Mouse (Mus musculus) embryonic facial prominence, embryonic 10.5 days (tissue): ENCODE measurements around the gene Pigw. TPM values are rescaled to one million over a fixed set of nuclear protein-coding genes. Genes with fewer than 3 reads are reported as not detected.
"Not testable (repeated sequence)": the region's sequence is repeated elsewhere in the genome, so short reads cannot be mapped to it uniquely, and the experiment has no call there.

Experiments used
- DNase-seq: peaks from one replicate; pipeline ENCODE4 v3.0.0-alpha.2; 2017; ENCODE audit warnings: low spot score
- H3K27ac ChIP-seq: fragments of 300-500 bp; sonication (generic); replicated peaks from 2 replicates; pipeline ENCODE4 v1.5.1; 2016; ENCODE audit warnings: mild to moderate bottlenecking
- H3K27me3 ChIP-seq: fragments of 300-500 bp; sonication (generic); replicated peaks from 2 replicates; pipeline ENCODE4 v1.6.1; 2016; ENCODE audit warnings: low read depth, mild to moderate bottlenecking; ENCODE audit not compliant: poor library complexity, severe bottlenecking
- H3K36me3 ChIP-seq: fragments of 300-500 bp; sonication (generic); replicated peaks from 2 replicates; pipeline ENCODE4 v1.6.1; 2016; ENCODE audit warnings: mild to moderate bottlenecking, moderate library complexity
- H3K4me1 ChIP-seq: fragments of 300-500 bp; sonication (generic); 2 replicates; pipeline ENCODE4 v1.6.1; 2016
- H3K4me3 ChIP-seq: fragments of 300-500 bp; sonication (generic); 2 replicates; pipeline ENCODE4 v1.5.1; 2016; ENCODE audit warnings: mild to moderate bottlenecking, moderate library complexity
- H3K9me3 ChIP-seq: fragments of 300-500 bp; sonication (generic); 2 replicates; pipeline ENCODE4 v1.6.1; 2016; ENCODE audit warnings: mild to moderate bottlenecking
- WGBS: fragments of 180-500 bp; shearing (Covaris S2); methylation state at CpG from one replicate; pipeline ENCODE4 v1.1.7; 2016; 5-methylcytosine and 5-hydroxymethylcytosine counted together
- polyA plus RNA-seq: library from polyadenylated mRNA; unstranded; fragments of >200 nt; fragmentation: Nextera tagmentation; extraction: Ambion mirVana; gene quantifications from 2 replicates; pipeline ENCODE4 v1.2.1, GENCODE M21; 2016

Gene Pigw
- polyA plus RNA-seq, 1 experiment from 2014 or later, result 2.8 TPM

DNA sequence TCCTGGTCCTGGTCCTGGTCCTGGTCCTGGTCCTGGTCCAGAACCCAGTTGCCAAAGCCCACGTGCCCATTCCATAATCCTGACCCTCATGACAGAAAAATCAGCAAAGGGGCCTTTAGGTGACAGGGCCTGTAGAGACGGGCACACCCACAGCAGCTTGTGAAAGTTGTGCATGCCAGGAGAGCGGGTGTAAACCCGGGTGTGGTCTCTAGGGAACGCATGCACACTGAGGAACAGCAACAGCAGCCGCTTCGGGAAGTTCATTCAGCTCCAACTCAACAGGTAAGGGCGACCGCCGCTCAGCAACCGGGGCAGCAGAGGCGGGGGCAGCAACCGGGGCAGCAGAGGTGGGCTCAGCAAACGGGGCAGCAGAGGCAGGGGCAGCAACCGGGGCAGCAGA, 13.0 kb upstream of the Pigw start:
- Histone ChIP-seq H3K4me1 (no peaks in the 10 kb centered on the region), H3K27me3 (no peaks in the 10 kb centered on the region), H3K4me3 (no peak overlapping the region), H3K27ac (no peak overlapping the region), H3K36me3 (peaks cover 95% of the 10 kb centered on the region), H3K9me3 (no peaks in the 10 kb centered on the region)
- 90% methylated on average over 15 of the region's 15 CpGs for WGBS
- no peak for DNase-seq

DNA sequence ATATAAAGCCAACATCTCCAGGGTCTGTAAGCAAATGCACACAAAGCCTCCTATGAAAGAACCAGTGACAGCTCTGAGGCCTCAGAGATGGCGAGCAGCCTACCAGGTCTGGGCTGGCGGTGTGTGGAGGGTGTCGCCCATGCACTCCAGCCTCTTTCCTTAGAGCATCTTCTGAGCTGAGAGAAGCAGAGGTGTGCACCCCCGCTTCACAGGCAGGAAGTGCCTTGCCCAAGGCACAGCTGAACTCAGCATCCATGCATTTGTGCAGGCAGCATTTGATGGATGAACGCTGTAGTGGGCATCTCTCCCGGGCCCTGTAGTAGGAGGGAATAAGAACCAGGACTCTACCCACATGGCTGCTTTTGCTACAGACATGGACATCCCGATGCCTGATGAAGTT, 11.6 kb upstream of the Pigw start:
- no peak overlapping the region for H3K27ac ChIP-seq
- H3K4me1 ChIP-seq, result no peaks in the 10 kb centered on the region
- H3K9me3 ChIP-seq, result no peaks in the 10 kb centered on the region
- peaks cover 95% of the 10 kb centered on the region for H3K36me3 ChIP-seq
- 93% methylated on average over 7 of the region's 7 CpGs for WGBS
- no peak for DNase-seq
- no peaks in the 10 kb centered on the region for H3K27me3 ChIP-seq
- H3K4me3 ChIP-seq, result no peak overlapping the region

DNA sequence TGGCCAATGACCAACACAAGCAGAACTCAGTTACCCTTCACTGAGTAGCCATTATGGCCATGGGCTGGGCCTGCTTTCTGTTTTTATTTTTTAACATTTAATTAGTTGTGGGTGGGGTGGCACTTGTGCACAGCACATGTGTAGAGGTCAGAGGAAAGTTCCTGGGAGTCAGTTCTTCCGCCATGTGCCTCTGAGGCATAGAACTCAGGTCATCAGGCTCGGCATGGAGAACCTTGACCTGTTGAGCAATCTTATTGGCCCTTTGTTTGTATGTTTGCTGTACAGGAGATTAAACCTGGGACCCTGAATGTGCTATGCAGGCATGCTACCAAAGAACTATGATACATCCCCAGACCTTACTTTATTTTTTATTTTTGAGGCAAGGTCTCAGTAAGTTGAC, 9.4 kb upstream of the Pigw start:
- H3K4me3 ChIP-seq, result no peak overlapping the region
- H3K27ac ChIP-seq, result no peak overlapping the region
- no peaks in the 10 kb centered on the region for H3K27me3 ChIP-seq
- DNase-seq, result no peak
- 93% methylated on average over 2 of the region's 2 CpGs for WGBS
- H3K4me1 ChIP-seq, result no peaks in the 10 kb centered on the region
- H3K36me3 ChIP-seq, result peaks cover 95% of the 10 kb centered on the region
- no peaks in the 10 kb centered on the region for H3K9me3 ChIP-seq

DNA sequence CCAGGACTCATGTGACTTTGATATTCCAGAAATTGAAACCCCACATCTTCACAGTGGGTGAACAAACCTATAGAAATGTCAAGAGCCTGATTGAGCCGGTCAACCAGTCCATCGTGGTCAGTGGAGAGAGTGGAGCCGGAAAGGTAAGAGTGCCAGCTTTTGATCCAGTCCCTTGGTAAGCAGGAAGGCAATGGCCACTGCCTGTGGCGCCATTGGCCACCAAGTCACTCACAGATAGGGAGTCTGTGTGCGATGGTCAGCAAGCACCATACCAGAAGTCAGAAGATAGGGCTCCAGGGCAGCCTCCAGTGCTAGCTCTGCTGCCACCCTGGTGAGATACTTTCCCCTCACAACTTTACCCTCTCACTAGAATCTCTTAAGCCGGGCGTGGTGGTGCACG, 7.9 kb upstream of the Pigw start:
- no peaks in the 10 kb centered on the region for H3K27me3 ChIP-seq
- WGBS, result 95% methylated on average over 8 of the region's 8 CpGs
- H3K4me3 ChIP-seq, result no peak overlapping the region
- no peak overlapping the region for H3K27ac ChIP-seq
- no peaks in the 10 kb centered on the region for H3K4me1 ChIP-seq
- H3K36me3 ChIP-seq, result peaks cover 97% of the 10 kb centered on the region
- no peaks in the 10 kb centered on the region for H3K9me3 ChIP-seq
- no peak for DNase-seq

DNA sequence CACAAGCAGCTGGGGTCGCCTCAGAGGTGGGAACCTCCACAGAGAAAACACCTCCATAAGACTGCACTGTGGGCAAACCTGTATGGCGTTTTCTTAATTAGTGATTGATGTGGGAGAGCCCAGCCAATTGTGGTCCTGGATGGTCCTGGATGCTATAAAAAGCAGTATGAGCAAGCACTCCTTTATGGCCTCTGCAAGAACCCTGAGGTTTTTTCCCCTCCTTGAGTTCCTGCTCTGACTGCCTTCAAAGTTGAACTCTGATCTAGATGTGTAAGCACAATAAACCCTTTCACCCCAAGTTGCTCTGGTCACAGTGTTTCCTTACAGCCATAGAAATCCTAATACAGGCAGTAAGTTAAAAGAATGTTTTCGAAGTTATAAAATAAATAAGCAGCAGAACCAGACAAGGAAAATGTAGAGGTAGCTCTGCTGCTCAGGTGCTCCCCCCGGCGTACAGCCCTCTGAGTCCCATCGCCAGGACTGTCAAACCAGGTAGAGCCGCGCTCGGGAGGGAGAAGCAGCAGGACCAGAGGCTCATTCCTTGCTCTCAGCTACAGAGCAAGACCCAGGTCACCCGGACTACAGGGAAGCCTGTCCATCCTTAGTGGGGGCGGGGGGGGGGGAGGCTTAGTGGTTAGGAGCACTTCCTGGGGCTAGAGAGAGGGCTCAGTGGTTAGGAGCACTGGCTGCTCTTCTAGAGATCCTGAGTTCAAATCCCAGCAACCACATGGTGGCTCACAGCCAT, 6.9 kb upstream of the Pigw start:
- WGBS, result 86% methylated on average over 11 of the region's 11 CpGs
- H3K27me3 ChIP-seq, result no peaks in the 10 kb centered on the region
- H3K9me3 ChIP-seq, result no peaks in the 10 kb centered on the region
- H3K36me3 ChIP-seq, result peaks cover 97% of the 10 kb centered on the region
- DNase-seq, result no peak
- no peak overlapping the region for H3K4me3 ChIP-seq
- no peak overlapping the region for H3K27ac ChIP-seq
- H3K4me1 ChIP-seq, result peaks cover 4% of the 10 kb centered on the region; the same call in 1 of the 2 replicates

DNA sequence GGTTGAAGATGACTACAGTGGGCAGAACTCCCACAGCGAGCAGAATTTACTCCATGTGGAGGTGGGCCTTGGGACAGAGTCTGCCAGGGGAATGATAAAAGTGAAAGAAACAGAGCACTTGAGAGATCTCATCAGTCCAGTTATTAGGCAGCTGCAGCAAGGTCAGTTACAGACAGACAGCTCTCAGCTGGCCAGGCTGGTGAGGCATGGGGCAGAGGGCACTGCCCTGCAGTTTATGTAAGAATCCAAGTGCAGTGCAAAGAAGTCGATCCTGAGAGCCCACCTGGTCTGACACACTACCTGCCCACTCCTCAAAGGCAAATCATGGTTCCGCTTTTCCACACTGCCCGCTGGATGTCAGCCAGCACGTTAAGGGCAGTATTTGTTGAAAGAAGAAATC, 6.2 kb upstream of the Pigw start:
- H3K27ac ChIP-seq, result no peak overlapping the region
- WGBS, result 91% methylated on average over 5 of the region's 5 CpGs
- no peaks in the 10 kb centered on the region for H3K9me3 ChIP-seq
- H3K4me3 ChIP-seq, result no peak overlapping the region
- DNase-seq, result no peak
- H3K4me1 ChIP-seq, result peaks cover 9% of the 10 kb centered on the region
- no peaks in the 10 kb centered on the region for H3K27me3 ChIP-seq
- peaks cover 91% of the 10 kb centered on the region for H3K36me3 ChIP-seq

DNA sequence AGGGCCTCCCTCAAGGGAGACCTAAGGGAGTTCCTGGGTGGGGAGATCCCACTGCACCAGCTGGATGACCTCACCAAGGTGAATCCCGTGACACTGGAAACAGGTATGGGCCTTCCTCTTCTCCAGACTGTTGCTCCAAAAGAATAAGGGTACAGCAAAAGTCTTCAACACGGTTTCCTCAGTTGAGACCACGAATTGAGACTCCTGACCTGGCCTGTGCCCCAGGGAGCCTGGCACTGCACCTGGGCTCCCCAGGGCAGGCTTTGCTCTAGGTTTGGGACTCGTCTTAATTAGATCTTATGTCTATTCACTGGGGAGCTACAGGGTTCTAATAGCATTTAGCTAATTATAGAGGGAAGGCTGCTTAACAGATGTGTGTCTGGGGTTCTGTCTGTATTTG, 5.2 kb upstream of the Pigw start:
- H3K4me3 ChIP-seq, result no peak overlapping the region
- H3K36me3 ChIP-seq, result peaks cover 84% of the 10 kb centered on the region
- no peaks in the 10 kb centered on the region for H3K27me3 ChIP-seq
- DNase-seq, result no peak
- peaks cover 16% of the 10 kb centered on the region for H3K4me1 ChIP-seq
- H3K9me3 ChIP-seq, result no peaks in the 10 kb centered on the region
- 84% methylated on average over 4 of the region's 4 CpGs for WGBS
- H3K27ac ChIP-seq, result no peak overlapping the region

DNA sequence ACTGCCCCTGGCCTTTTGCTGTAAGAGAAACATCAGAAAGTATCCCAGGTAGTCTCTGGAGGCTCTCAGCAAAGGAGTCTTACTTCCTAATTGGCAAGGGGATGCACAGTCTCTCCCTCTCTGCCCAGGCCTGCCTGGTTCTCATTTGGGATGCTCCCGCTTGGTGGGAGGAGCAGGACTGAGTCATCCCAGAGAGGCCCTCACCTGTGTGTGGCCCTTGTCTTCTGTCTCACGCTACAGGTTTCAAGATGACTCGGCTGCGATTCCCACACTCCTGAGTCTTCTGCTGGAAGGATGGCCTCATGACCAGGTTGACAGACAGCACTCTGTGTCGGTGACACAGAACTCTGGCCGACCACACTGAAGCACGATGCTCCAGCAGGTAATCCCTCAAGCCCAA, 2.3 kb upstream of the Pigw start:
- 93% methylated on average over 7 of the region's 7 CpGs for WGBS
- DNase-seq, result no peak
- Histone ChIP-seq H3K9me3 (no peaks in the 10 kb centered on the region), H3K27ac (no peak overlapping the region), H3K4me3 (no peak overlapping the region), H3K4me1 (peaks cover 27% of the 10 kb centered on the region), H3K36me3 (peaks cover 66% of the 10 kb centered on the region), H3K27me3 (no peaks in the 10 kb centered on the region)

DNA sequence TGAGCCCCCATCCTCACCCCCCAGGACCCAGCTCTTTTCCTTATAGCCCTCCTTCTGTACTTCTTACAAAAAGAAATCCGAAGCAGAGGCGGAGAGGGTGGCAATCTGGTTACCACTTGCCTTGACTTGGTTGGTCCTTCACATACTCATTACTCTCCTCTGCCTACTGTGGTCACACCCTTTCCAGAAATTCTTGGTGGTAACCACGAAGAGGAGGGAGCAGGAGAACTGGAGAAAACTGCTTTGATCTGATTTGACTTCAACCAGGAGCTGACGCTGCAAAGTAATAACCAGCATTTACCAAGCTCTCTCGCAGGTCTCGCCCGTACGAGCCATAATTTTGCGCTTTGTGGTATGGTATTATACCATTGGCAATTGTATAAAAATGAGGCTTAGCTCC, 886 bp upstream of the Pigw start:
- no peaks in the 10 kb centered on the region for H3K27me3 ChIP-seq
- DNase-seq, result no peak
- H3K9me3 ChIP-seq, result no peaks in the 10 kb centered on the region
- peak overlapping the region; percentile 92 for H3K4me3 ChIP-seq
- H3K36me3 ChIP-seq, result peaks cover 63% of the 10 kb centered on the region
- peak overlapping the region; percentile 96 for H3K27ac ChIP-seq
- WGBS, result 62% methylated on average over 9 of the region's 9 CpGs
- peaks cover 27% of the 10 kb centered on the region for H3K4me1 ChIP-seq

DNA sequence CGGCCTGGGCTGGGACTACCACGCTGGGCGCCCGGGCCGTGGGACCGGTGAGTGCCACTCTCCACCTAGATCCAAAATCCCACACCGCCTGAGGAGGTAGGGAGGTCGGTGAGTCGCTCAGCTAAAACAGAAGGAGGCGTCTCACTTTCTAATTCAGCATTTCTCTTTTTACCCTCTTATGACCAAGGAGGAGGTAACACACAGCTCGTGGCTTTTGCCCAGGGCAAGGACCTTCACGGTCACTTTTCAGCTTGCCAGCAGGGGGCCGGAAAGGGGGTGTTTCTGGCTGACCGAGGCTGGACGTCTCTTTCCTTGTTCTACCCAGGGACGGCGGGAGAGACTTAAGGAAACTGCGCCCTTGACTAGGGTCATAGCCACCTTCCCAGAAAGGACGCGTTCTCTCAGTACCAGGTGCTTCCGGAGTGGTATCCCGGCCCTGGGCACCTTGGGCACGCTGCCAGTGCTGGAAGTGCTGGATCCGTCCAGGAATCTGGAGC, 428 bp upstream of the Pigw start:
- peak; percentile 78 for DNase-seq
- H3K36me3 ChIP-seq, result peaks cover 59% of the 10 kb centered on the region
- WGBS, result under 1% methylated on average over 24 of the region's 24 CpGs

DNA sequence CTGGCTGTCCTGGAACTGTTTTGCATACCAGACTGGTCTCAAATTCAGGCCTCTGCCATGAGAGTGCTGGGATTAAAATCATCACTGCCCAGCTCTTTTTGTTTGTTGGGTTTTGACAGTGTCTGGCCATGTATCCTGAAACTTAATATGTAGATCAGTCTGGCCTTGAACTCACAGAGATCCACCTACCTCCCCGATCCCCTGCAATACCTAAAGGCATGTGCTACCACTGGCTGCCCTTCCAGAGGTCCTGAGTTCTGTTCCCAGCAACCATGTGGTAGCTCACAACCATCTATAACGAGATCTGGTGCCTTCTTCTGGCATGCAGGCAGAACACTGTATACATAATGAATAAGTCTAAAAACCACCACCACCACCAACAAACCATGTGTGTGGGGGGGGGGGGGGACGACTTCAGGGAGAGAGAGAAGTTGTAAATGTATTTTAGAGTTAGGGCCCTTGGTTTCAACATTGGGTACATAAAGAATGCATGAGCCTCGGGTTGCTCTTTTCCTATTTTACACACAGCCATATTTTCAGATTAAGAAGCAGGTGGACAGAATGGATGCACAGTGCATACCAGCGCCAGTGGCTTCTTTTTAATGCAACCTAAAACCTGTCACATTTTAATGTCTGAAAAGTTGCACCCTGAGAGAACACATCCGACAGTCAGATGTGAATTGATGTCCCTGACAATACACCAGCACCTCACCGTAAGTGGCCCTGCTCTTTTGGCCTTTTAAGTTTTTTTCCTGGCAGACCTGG, 896 bp downstream of the Pigw start:
- peaks cover 46% of the 10 kb centered on the region for H3K36me3 ChIP-seq

More for the DNA sequence above, 428 bp upstream of the Pigw start:
- H3K27me3 ChIP-seq, result no peaks in the 10 kb centered on the region
- H3K4me1 ChIP-seq, result peaks cover 27% of the 10 kb centered on the region
- H3K27ac ChIP-seq, result peak overlapping the region; percentile 96
- H3K4me3 ChIP-seq, result peak overlapping the region; percentile 92
- no peaks in the 10 kb centered on the region for H3K9me3 ChIP-seq

DNA sequence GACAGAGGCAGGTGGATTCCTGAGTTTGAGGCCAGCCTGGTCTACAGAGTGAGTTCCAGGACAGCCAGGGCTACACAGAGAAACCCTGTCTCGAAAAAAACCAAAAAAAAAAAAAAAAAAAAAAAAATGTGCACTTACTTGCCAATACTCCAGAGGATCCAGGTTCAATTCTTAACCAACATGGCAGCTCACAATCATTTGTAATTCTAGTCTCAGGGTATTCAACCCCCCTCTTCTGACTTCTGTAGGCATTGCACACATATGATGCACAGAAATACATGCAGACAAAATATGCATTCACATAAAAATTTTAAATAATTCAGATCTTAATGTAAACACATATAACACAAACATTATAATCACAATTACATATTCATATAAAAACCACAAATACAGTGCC, 4.1 kb downstream of the Pigw start:
- not testable (repeated sequence) for DNase-seq, H3K9me3 ChIP-seq, H3K27ac ChIP-seq, H3K27me3 ChIP-seq, H3K4me3 ChIP-seq
- Histone ChIP-seq H3K4me1 (peaks cover 21% of the 10 kb centered on the region), H3K36me3 (peaks cover 28% of the 10 kb centered on the region)
- WGBS, result 67% methylated on average over 1 of the region's 1 CpGs

More for the DNA sequence above, 896 bp downstream of the Pigw start:
- Histone ChIP-seq H3K4me3 (peak overlapping the region; percentile 92), H3K27me3 (no peaks in the 10 kb centered on the region), H3K4me1 (peaks cover 27% of the 10 kb centered on the region), H3K27ac (peak overlapping the region; percentile 96), H3K9me3 (no peaks in the 10 kb centered on the region)
- WGBS, result 24% methylated on average over 7 of the region's 7 CpGs
- no peak for DNase-seq
